Mouse (Mus musculus) megakaryocyte, adult 5-6 weeks (primary cell): ENCODE results near the gene Foxp1. TPM values are rescaled to one million over a fixed set of nuclear protein-coding genes. Genes with fewer than 3 reads are reported as not detected.

ENCODE experiments used
- ATAC-seq: 2 replicates; pipeline ENCODE4 v1.8.0; 2016; ENCODE audit warnings: mild to moderate bottlenecking, inconsistent platforms; ENCODE audit not compliant: poor library complexity, severe bottlenecking
- total RNA-seq, 2 experiments: library from RNA; stranded (forward) in 1 of 2; stranded (reverse) in 1 of 2; fragments of 153-499, 151-499 nt in 1 of 2; fragments of 221-1000, 200-1000 nt in 1 of 2; gene quantifications; 2 replicates each; pipeline versions ENCODE4 v1.2.3 to v1.2.4; 2015 to 2017

Foxp1 gene
- total RNA-seq, 2 experiments from 2014 or later = 59.5 to 85.2 TPM

DNA sequence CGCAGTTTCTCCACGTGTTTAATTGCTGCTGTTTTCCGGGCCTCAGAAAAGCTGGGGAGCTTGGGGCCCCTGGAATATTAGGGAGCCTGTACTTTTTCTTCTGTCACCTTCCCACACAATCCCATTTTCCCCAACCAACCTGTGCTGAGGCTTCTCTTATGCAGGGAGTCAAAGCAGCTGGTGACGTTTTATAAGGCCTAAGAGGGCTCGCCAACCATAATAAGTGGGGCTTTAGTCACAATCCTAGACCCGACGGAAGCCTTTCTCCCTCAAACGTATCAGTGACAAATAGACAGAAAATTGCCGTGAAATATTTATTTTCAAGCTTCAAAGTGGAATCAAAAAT lies 362.2 kb downstream of the Foxp1 start:
- ATAC-seq = no peak

DNA sequence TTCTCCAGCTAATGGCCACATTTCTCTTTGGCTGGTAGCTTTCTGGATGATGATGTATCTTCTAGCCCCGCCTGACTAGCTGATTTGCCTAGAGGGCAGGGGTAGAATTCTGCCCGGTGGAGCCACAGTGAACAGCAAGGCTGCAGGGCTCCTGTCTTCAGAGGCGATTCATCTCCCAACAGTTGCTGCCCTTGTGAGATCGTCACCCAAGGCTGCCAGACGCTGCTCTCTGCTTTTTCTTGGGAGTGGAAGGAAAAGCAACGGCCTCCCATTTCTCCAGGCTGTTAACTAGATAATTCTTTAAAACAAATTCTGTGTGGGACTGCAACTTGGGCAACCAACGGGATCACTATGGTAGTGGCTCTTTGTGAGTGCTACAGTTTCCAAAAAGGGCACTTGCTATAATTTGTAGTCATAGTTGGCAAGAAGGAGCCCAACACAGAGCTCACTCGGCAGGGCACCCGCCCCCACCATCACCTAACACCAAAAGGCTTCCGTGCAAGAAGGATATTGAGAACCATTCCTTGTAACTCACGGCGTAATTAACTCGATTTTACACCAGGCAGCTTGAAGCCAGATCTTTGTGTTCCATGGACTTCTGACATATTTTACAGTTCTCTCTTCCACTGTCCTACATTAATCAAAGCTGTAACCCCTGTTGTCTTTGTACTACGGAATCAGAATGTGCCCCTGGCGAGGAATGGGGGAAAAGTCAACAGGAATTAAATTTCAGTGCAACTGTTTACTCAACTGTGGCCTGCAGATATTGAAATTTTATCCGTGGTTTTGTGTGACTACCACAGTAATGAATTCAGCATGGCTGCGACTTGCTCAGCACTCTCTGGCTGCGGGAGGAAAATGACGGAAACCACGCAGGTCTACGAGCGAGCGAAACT lies 362.8 kb downstream of the Foxp1 start:
- ATAC-seq = no peak

DNA sequence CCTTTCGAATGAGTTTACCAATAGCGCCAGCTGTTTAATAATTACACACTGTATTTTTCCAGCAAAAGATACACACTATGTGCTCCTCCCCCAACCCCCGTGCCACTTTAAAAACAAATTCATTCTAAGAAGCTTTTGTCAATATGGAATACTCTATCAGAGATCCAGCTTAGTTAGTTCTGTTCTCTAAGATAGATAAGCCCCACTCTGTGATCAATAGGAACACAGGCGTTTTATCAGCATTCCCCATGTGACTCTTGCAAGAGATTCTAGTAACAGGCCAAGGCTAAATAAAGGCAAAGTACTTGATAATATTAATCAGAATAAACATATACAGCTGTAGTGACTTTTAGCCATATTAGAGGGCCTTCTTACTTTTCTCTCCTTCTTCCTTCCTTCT lies 368.8 kb downstream of the Foxp1 start:
- ATAC-seq = no peak

DNA sequence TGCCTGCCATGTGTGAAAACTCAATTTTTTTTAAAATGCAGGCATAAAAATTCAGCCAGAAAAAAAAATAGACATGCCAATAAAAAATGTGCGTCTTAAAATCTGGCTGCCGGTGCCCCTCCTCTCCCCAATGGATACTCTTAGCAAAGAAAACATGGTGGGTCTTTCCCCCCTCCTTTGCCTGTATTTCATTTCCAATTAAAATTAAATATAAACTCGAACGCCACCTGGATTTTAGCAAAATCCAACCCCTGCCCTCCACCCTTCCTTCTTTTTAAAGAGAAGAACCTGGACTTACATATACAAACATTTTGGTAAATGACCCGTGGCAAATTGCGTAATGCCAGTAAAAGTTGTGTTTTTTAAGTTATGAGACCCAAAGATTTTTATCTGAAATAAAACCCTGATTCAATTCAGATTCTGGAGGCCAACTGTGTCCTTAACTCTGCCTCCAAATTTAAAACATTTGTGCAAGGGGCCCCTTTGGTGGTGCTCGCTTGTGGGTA lies 376.1 kb downstream of the Foxp1 start:
- ATAC-seq = no peak

DNA sequence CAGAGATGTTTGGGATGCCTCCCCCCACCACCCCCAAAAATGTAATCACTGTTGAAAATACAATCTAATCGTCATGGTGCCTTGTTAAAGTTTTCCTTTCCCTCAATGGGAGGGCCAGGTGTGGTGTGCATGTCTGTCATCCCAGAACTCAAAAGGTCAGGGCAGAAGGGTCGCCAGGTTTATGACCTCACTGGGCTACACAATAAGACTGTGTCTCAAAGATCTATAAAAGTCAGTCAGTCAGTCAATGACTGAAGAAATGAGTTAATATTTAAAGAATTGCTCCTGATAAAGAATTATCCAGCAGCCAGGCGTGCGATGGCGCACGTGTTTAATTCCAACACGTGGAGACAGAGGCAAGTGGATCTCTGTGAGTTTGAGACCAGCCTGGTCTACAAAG lies 377.5 kb downstream of the Foxp1 start:
- ATAC-seq = no peak

DNA sequence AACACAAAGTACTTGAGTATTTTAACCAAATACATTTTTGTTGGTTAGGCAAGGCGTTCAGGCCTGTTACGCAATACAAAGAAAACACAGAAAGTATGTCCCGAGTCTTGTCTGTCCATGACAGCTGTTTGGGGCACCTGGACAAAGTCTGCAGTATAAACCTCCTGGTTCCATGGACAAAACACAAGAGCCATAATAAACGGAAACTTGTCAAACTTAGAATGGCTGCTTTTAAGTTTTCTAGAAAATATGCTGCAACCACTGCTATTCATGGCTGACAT lies 378.8 kb downstream of the Foxp1 start:
- no peak for ATAC-seq

DNA sequence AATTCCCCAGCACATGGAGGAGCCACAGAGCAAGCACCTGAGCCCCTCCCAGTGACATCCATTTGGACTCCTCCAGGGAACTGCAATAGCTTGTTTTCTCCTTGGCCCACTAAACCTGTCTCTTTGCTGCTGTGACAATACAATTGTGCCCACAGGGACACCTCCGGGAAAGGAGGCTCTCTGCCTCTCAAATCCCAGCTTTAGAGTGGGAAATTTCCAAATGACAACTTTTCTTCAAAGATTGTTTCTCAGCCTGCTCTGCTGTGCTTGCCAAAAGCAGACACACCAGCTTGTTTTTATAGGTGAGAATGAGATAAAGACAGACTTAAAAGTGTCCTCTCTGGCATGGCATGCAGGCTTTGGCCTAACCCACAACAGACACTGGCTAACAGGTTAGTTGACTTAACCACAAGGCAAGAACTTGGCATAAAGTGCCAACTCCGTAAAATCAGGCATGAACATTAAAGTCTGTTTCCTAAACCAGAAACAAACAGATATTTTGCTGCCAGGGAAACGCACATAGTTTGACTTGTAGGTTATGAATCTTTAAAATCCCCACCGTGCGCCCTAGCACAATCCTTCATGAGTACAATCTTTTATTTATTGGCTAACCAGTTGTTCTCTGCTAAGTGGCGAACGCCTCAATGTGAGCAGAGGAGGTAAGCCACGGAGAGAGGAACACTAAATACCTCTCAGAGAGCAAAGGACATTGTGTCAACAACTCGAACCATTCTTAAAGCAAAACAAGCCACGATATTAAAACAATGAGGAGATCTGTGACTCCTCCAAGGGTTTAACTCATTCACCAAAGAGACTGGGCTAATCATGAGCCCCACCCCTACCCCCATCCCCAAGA lies 379.4 kb downstream of the Foxp1 start:
- no peak for ATAC-seq

DNA sequence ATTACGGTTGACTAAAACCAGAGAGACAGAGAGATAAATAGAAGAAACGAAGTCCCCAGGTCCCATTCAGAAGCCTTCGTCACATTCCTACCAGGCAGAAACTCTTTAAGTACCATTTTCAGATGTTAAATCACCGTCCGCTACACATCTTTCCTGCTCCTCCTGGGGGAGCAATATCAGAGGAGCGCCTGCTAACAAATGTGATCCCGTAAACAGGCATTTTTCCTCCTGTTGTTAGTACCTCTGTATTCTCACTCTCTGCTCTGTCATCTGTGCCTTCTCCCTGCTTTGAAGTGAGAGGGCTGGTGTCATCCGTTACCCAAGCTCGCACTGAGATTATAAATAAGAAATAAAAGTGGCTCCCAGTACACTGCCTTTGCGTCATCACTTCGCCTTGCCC lies 384.5 kb downstream of the Foxp1 start:
- no peak for ATAC-seq

DNA sequence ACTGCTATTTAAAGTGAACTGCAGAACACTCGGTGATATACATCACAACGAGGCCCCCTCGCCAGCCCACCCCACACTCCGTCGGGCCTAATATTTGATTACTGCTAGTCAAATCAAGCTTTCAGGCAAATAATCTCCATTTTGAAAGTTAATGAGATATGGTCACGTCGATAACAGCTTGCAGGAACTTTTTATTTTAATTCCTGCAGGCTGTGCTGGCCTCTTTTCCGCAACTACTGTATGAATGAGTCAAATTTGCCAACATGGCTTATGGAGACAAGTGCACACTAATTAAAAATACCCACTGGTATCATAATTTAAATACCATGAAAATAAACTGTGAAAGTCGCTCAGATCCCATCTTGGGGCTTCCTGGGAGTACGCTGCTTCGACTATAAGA lies 385.4 kb downstream of the Foxp1 start:
- ATAC-seq = no peak

DNA sequence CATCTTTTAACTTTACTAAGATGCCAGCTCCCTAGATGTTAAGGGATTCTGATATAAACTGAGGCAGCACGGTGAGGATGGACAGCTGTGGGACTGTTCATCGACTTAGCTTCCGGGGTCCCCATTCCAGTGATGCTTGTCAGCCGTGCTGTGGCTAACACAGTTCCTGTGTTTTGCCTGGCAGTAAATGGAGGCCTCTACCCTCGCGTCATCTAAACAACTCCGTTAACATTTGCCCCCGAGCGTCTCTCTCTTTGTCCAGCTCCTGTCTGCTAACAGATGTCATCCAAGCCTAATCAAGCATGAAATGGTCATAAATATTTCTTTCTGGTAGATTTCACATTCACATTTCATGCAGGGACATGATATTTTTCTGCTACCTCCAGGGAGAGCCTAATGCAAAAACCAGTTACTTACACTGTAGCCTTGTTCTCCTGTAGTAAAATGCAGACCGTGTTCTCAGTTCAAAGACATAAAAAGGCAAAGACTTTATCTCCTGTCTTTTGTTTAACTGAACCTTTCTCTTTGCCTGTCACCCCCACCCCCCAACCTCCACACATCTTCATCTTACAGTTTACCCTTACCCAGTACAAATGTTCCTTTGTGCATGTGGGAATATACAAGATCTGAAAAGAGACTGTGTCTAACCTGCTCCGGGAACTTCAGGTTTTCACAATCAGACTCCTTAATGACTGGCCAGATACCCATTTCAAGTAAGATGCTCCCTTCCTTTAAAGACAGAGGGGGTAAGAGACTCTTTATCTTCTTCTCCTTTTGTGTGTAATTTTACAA lies 386.4 kb downstream of the Foxp1 start:
- ATAC-seq = no peak

DNA sequence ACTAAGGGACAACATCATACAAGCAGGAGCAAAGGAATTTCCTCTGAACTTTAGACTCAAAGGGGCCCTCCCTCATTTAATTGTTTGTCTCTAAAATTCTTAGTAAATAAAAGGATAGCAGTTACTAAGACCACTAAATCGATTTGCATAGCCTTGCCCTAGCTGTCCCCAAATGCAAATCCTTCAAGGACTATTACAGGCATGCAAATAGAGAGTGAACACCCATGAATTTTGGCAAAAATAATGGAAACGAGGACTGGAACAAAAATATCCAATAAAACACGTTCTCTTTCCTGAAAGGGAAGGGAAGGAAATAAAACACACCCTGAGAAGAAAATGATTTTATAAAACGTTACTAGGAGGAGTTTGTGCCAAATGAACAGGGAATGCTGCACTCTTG lies 390.7 kb downstream of the Foxp1 start:
- no peak for ATAC-seq

DNA sequence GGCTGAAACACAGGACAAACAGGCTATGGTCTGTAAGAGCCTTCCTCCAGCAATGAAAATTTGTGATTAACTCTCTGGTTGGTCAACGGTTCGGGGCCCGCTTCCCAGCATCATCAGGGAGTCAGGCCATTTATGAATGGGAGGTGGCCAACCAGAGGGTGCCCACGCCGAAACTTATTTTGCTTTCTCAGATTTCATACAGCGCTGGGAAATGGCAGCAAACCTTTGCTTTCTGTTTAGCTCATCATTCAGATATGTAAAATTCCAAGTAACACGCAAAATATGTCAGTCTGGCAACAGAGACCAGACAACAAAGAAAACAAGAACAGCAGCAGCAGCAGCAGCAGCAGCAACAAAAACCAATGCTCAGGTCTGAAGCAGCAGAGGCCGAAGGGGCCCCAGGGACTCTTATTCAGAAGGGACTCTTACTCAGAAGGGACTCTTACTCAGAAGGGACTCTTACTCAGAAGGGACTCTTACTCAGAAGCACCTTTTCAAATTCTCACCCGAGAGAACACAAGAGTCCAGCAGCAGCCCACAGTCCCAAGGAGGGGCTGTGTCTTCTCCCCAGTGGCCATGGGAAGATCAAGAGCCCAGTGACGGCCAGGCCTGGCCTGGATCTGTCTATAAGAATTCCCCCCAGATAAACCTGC lies 391.6 kb downstream of the Foxp1 start:
- ATAC-seq = no peak

DNA sequence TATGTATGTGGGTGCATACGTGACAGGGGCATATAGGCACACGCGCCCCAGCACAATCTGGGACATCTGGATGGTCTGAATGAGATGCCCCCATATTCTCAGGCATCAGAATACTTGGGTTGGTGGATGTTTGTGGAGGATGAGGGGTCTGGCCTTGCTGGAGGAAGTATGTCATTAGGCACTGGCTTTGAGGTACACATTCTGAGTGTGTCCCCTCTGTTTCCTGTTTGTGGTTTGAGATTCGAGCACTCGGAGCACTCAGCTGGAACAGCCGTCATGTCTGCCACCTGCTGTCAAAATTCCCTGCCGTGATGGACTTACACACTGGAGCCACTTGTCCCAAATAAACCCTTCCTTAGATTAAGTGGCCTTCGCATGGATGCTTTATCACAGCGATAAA lies 395.8 kb downstream of the Foxp1 start:
- no peak for ATAC-seq

DNA sequence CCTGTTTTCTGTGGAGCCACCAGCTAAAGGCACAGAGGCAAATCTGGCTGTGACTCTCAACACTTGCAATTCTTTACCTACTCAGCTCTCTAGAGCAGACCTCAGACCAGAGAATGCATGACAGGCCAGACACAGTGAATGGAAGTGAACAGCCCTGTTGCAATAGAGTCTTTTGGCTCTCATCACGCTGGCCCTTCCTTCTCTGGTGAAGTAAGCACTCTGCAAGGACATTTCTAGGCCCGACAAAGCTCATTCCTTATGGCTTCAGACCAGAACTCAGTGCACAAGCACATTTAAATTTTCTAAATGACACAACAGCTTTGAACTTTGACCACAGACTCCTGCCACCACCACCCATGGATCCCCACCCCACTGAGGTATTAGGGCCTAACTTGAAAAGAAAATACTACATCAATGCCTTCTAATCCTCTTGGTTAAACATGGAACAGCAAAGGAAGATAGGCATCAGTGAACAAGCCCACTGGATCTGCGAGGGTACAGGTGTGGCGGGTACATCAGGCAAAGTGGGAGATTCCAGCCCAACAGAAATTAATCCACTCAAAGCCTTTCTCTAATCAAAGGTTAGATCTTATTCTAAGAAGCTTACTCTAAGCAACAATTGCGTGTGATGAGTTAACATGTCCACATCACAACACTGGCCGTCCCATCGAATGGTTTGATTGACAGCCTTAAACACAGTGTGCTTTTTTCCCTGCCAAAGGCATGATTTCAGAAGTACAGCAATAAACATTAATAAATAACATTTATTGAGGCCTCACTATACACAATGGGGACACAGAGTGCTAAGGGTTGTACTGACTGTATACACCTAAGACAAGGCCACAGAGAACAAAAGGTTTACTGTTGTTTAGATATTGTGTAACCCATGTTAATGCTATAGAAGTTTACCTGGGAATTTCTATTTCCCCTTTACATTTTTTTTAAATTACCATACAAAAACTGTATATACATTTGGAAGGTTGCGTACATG lies 401.4 kb downstream of the Foxp1 start:
- no peak for ATAC-seq

DNA sequence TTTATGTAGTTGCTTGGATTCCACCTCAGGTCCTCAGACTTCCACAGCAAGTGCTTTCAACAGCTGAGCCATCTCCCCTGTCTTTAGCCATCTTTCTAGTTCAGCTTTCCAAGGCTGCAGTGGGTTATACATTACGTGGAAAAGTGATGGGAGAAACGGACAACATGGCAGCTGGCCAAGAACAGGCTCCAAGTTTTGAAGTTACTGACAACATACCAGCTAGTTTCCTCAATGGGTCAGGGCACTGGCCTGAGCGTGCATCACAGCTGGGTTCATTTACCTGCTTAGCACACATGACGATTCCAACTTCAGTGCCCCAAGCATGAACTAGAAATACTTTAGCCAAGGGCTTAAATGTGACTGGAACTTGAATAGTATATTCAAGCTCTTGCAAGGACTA lies 404.0 kb downstream of the Foxp1 start:
- no peak for ATAC-seq

DNA sequence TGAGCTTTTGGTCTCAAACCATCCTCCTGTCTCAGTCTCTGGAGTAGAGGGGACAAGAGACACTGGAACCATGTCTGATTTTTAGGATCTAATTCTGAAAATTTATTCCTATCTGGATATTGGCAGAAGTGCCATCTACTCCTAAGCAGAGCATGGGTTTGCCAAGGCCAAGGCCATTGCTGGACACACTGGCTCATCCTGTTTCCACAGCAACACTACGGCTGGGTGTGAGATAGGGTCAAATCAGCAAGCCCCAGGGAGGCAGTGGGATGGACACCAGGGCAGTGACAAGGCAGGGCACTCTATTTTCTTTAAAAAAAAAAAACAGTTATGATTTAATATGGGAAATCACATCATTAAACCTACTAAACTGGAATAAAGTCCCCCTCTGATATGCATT lies 405.1 kb downstream of the Foxp1 start:
- ATAC-seq = no peak

DNA sequence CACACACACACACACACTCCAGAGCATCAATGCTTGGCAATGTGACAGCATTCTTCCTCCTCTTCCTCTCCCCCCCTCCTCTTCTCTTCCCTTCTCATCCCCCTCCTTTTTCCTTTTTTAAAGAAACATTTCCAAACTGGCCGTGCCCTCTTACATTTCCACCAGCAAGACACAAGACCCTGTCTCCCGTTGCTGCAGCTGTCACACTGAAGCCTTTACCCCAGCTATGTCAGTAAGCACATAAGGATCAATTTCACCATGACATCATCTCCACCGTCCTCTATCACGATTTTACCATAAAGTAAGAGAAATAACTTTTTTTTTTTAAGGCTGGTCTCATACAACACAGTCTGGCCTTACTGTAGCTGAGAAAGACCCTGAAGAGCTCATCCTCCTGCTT lies 410.7 kb downstream of the Foxp1 start:
- ATAC-seq = no peak

DNA sequence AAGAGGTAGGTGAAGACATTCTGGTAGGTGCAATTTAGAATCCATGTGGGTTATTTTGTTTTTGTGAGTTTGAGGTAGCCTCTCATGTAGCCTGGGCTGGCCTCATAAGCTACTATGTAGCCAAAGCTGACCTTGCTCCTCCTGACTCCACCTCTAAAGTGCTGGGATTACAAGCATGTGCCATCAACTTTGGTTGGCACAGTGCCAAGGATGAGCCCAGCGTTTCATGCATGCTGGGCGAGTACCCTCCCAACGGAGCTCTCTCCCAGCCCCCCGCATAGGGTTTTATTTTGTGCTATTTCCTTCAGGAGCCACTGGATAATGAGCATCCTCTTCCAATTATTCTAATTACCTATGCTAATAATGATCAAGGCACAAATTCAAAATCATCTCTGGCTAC lies 414.1 kb downstream of the Foxp1 start:
- no peak for ATAC-seq

DNA sequence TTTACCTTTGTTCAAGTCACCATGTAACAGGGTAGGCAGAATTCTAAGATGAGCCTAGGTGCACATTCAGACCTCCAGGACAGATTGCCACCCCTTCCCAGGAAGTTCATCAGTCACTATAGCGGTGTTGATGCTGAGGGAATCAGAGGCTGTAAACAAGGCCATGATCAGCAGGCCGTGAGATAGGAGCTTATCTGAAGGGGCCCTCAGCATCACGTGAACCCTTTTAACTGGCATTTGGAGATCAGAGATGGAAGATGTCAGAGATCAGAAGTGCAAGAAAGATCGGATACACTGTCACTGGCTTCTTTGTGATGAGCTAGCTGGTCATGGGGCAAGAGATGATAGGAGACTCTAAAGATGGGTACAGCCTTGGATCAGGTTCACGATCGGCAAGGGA lies 414.8 kb downstream of the Foxp1 start:
- ATAC-seq = no peak

DNA sequence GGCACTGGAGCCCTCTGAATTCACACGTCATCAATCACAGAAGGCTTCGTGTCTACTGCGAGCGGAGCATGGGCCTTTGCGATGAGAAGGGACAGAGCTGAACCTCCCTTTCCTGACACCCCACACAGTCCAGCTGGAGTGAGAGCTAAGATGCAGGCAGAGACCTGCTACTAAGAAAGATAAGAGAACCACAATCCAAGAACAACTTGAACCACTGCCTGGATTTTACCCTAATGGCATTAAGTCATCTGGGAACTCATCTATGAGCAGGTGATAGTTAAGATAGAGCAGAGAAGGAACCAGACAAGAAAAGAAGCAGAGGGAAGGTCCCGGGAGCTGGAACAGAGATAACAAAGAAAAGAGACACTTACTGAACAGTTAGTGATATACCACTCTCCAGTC lies 415.4 kb downstream of the Foxp1 start:
- ATAC-seq = no peak
